Mouse (Mus musculus): Measurements from ENCODE around the gene Lhfpl5. TPM values are rescaled to one million over a fixed set of nuclear protein-coding genes. Genes with fewer than 3 reads are reported as not detected.

The Lhfpl5 gene
- not detected for polyA plus RNA-seq (2015; fragmentation: Illumina TruSeq; extraction: RNeasy Lipid Tissue Mini Kit (QIAGEN cat#74804); ENCODE audit: insufficient read depth, low replicate concordance)

GRCm38 (mm10) chr17:28575244-28576125 lies at the start of gene Lhfpl5:
TSS of gene Lhfpl5 (plus strand) at chr17:28575641.

GRCm38 (mm10) chr17:28530506-28530905 lies 44.9 kb upstream of the Lhfpl5 start, which contains the start of gene Armc12:
TSS of gene Armc12 (plus strand) at chr17:28530806.

DNA sequence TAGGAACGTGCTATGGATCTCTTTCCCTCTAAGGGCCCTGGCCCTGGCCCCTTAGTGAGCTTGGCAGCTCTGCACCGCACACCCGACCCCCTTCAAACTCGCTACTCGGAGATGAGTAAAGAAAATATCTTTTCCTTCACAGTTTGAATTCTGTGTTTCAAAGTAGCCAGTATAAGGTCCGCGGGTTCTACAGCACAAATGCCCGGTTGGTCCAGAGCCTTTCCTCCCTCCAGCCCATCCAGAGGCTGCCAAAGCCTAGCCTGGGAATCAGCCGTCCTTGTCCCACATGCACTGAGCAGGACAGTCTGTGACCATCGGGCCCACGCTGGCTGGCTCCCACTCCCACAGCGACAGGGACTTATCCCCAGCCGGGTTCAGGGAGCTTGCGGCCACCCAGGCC lies 26.3 kb upstream of the Lhfpl5 start, which contains the start of gene Clpsl2:
Gene Clpsl2, plus strand, starts transcription at position 301 of the 400 bp plus-strand sequence.

DNA sequence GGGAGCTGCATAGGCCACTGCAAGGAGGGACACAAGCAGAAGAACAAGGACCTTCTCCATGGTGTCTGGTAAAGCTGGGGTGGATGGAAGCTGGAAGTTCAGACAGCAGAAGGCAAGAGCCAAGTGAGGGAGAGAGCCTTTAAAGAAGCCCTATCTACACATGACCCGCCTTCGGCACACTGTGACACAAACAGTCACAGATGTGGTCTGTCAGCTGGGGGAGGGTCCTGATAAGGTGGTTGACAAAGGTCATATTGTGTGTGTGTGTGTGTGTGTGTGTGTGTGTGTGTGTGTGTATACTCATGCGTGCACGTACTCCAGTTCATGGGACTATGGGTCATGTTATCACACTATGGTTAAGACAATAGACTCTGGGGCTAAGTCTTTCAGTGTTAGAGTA lies 14.8 kb upstream of the Lhfpl5 start, which contains the start of gene Clps:
Gene Clps, minus strand, starts transcription at position 169 of the 400 bp plus-strand sequence.

DNA sequence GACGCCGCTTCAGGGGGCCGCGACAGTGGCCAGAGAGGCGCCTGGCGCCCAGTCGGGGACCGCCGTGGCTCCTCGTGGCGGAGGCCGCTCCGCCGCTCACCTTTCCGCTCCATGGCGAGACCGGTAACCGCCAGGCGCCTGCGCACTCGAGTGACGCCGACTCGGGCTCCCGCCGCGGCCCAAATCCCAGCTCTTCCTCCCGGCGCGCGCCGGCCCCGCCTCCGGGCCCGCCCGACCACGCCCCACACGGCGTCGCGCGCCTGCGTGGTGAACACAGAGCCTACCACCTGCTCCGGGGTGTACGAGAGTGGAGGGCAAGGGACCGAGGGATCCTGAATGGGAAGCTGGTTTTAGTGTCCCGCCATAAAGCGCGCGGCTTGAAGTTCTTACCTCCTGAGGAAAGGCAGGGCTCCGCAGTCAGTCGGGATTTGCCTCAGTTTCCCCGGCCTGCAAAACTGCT lies 46.9 kb downstream of the Lhfpl5 start, which contains the start of gene Srpk1:
Gene Srpk1, minus strand, starts transcription at position 410 of the 460 bp plus-strand sequence.

Other genes starting within 250 kb of the Lhfpl5 start
- 1,390 TPM for gene Rpl10a, start 247.2 kb upstream of the Lhfpl5 start, polyA plus RNA-seq (2015; fragmentation: Illumina TruSeq; extraction: RNeasy Lipid Tissue Mini Kit (QIAGEN cat#74804); ENCODE audit: insufficient read depth, low replicate concordance)
- gene Tead3, start 224.8 kb upstream of the Lhfpl5 start, polyA plus RNA-seq (2015; fragmentation: Illumina TruSeq; extraction: RNeasy Lipid Tissue Mini Kit (QIAGEN cat#74804); ENCODE audit: insufficient read depth, low replicate concordance): 1.7 TPM
- gene Tulp1, start 210.4 kb upstream of the Lhfpl5 start, polyA plus RNA-seq (2015; fragmentation: Illumina TruSeq; extraction: RNeasy Lipid Tissue Mini Kit (QIAGEN cat#74804); ENCODE audit: insufficient read depth, low replicate concordance): not detected
- 51.8 TPM for gene Fkbp5, start 58.1 kb upstream of the Lhfpl5 start, polyA plus RNA-seq (2015; fragmentation: Illumina TruSeq; extraction: RNeasy Lipid Tissue Mini Kit (QIAGEN cat#74804); ENCODE audit: insufficient read depth, low replicate concordance)
- gene Armc12, start 44.8 kb upstream of the Lhfpl5 start, polyA plus RNA-seq (2015; fragmentation: Illumina TruSeq; extraction: RNeasy Lipid Tissue Mini Kit (QIAGEN cat#74804); ENCODE audit: insufficient read depth, low replicate concordance): 0.37 TPM
- not detected for gene Clpsl2, start 26.2 kb upstream of the Lhfpl5 start, polyA plus RNA-seq (2015; fragmentation: Illumina TruSeq; extraction: RNeasy Lipid Tissue Mini Kit (QIAGEN cat#74804); ENCODE audit: insufficient read depth, low replicate concordance)
- 5.0 TPM for gene Clps, start 14.9 kb upstream of the Lhfpl5 start, polyA plus RNA-seq (2015; fragmentation: Illumina TruSeq; extraction: RNeasy Lipid Tissue Mini Kit (QIAGEN cat#74804); ENCODE audit: insufficient read depth, low replicate concordance)
- gene Srpk1, start 47.1 kb downstream of the Lhfpl5 start, polyA plus RNA-seq (2015; fragmentation: Illumina TruSeq; extraction: RNeasy Lipid Tissue Mini Kit (QIAGEN cat#74804); ENCODE audit: insufficient read depth, low replicate concordance): 186 TPM
- 0.84 TPM for gene Slc26a8, start 114.6 kb downstream of the Lhfpl5 start, polyA plus RNA-seq (2015; fragmentation: Illumina TruSeq; extraction: RNeasy Lipid Tissue Mini Kit (QIAGEN cat#74804); ENCODE audit: insufficient read depth, low replicate concordance)
- 178 TPM for gene Mapk14, start 115.7 kb downstream of the Lhfpl5 start, polyA plus RNA-seq (2015; fragmentation: Illumina TruSeq; extraction: RNeasy Lipid Tissue Mini Kit (QIAGEN cat#74804); ENCODE audit: insufficient read depth, low replicate concordance)
- gene AC170998.1, start 150.4 kb downstream of the Lhfpl5 start, polyA plus RNA-seq (2015; fragmentation: Illumina TruSeq; extraction: RNeasy Lipid Tissue Mini Kit (QIAGEN cat#74804); ENCODE audit: insufficient read depth, low replicate concordance): 3.3 TPM
- gene Mapk13, start 193.7 kb downstream of the Lhfpl5 start, polyA plus RNA-seq (2015; fragmentation: Illumina TruSeq; extraction: RNeasy Lipid Tissue Mini Kit (QIAGEN cat#74804); ENCODE audit: insufficient read depth, low replicate concordance): 1.0 TPM
- 44.6 TPM for gene Brpf3, start 225.4 kb downstream of the Lhfpl5 start, polyA plus RNA-seq (2015; fragmentation: Illumina TruSeq; extraction: RNeasy Lipid Tissue Mini Kit (QIAGEN cat#74804); ENCODE audit: insufficient read depth, low replicate concordance)

All from spleen, adult 10 weeks (tissue).